In genomic region chr8:85936148-85936547, GRCm38 (mm10) we compare ENCODE assay signal across 20 mouse cellular contexts.
"Had no signal": no experiment of that assay in that cellular context is flagged by ENCODE, and none has a peak within 500 bp of the region (broad histone marks: within the 10 kb centered on the region; RNA-seq: fewer than 3 reads in every experiment).

No protein-coding gene starts in this region.

- ATAC-seq: lung, postnatal 0 days; midbrain, embryonic 16.5 days had no signal

- H3K27me3 ChIP-seq: lung, embryonic 15.5 days; midbrain, embryonic 12.5 days; neural tube, embryonic 13.5 days; neural tube, embryonic 15.5 days; stomach, embryonic 15.5 days had no signal

- H3K36me3 ChIP-seq: lung, embryonic 15.5 days; midbrain, embryonic 12.5 days; neural tube, embryonic 15.5 days; stomach, embryonic 15.5 days had no signal

- H3K9me3 ChIP-seq: lung, embryonic 15.5 days; midbrain, embryonic 10.5 days; midbrain, embryonic 12.5 days; neural tube, embryonic 13.5 days; neural tube, embryonic 15.5 days; stomach, embryonic 15.5 days had no signal

- H3K27ac ChIP-seq: lung, embryonic 15.5 days; midbrain, embryonic 10.5 days; midbrain, embryonic 12.5 days; neural tube, embryonic 13.5 days; neural tube, embryonic 15.5 days; stomach, embryonic 15.5 days; stomach, postnatal 0 days had no signal

- DNase-seq: lung, adult 18-20 months; lung, postnatal 4 days; midbrain, embryonic 14.5 days; retina, postnatal 1 day; right cerebral cortex, adult 18-20 months; right cerebral cortex, postnatal 25 days; right cerebral cortex, postnatal 4 days; thymus, adult 2 months; thymus, postnatal 25 days; thymus, postnatal 4 days had no signal

- H3K9ac ChIP-seq: lung, embryonic 15.5 days; midbrain, embryonic 12.5 days; neural tube, embryonic 13.5 days; neural tube, embryonic 15.5 days; stomach, embryonic 15.5 days had no signal

- H3K4me2 ChIP-seq: lung, embryonic 15.5 days; midbrain, embryonic 12.5 days; neural tube, embryonic 13.5 days; neural tube, embryonic 15.5 days; stomach, embryonic 15.5 days had no signal

- H3K4me3 ChIP-seq: lung, embryonic 15.5 days; midbrain, embryonic 10.5 days; midbrain, embryonic 12.5 days; myocyte; neural tube, embryonic 13.5 days; neural tube, embryonic 15.5 days; stomach, embryonic 15.5 days had no signal

- H3K4me1 ChIP-seq: lung, embryonic 15.5 days; midbrain, embryonic 10.5 days; midbrain, embryonic 12.5 days; neural tube, embryonic 13.5 days; neural tube, embryonic 15.5 days; stomach, embryonic 15.5 days had no signal
